Mouse (Mus musculus) liver, embryonic 14.5 days (tissue): ENCODE data around the gene Fcho1.
"Not testable (repeated sequence)": the region's sequence is repeated elsewhere in the genome, so short reads cannot be mapped to it uniquely, and the experiment has no call there.

Experiments
- CTCF ChIP-seq: IDR thresholded peaks from 2 replicates; pipeline ENCODE4 v1.5.1; 2016; ENCODE audit warnings: antibody characterized with exemption, low read depth, control low read depth
- EP300 ChIP-seq: IDR thresholded peaks from 2 replicates; pipeline ENCODE4 v1.6.1; 2016; ENCODE audit warnings: antibody characterized with exemption, low read depth

DNA sequence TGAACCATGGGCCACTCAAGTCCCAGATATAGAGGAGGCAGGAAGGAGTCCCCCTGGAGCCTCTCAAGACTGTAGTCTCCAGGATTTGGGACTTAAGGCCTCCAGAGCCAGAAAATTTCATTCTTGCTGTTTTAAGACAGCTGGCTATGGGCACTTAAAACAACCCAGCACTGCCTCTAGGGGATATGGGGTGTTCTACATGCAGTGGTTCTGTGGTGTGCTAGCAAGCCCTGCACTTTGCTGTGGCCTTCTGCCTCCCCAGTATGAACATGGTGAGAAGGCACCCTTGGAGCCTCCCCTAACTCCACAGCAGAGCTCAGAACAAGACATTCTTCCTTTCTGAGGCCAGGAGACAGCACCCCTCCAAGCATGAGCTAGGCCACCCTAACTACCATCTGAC is 12.8 kb upstream of the Fcho1 start:
- TF ChIP-seq CTCF, EP300: not testable (repeated sequence)
